Mouse (Mus musculus): ENCODE data around the gene Cnn2.

The Cnn2 gene

DNA sequence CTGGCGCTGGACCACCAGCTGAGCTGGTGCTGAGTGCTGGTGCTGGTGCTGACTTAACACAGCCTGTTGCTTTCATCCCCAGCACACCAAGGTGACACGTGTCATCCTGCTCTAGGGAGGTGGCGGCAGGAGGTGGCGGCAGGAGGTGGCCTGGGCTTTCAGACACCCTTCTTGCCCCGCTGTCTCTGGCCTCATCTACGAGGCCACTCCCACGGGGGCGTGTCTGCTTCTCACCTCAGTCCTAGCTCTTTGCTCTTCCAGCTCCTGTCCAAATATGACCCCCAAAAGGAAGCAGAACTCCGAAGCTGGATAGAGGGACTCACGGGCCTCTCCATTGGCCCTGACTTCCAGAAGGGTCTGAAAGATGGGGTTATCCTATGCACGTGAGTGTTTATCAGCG is 2.7 kb downstream of the Cnn2 start:
- DNase-seq (ENCODE audit: low read depth, low spot score) = no peak

- no peak for DNase-seq (ENCODE audit: low read depth, low spot score)
These were observed 3.2 kb downstream of the Cnn2 start for GRCm38 (mm10) chr10:79991548-79991947.

DNA sequence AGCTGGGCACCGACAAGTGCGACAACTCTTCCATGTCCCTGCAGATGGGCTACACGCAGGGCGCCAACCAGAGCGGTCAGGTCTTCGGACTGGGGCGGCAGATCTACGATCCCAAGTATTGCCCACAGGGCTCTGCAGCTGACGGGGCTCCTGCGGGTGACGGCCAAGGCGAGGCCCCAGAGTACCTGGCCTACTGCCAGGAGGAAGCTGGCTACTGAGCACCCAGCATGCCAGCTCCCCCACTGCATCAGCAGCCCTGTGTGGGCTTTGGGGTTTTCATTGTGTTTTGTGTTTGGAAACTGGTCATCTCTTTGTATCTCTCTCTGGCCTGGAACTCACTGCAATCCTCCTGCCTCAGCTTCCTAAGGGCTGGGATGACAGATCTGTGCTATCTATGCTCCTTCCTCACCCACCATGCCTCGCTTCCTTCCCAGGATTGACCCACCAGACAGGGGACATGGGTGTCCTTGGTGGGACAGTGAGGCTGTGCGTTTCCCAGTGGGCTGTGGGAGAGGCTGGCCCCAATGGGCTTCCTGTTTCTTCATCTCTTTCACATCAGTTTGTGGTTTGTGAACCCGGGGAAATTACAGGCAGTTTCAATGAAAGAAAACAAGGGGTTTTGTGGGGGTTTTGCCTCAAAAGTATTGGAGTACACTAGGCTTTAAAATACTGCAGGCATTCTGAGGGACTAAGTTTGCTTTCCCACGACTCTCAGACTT is 6.2 kb downstream of the Cnn2 start:
- DNase-seq (ENCODE audit: low read depth, low spot score) = no peak

DNA sequence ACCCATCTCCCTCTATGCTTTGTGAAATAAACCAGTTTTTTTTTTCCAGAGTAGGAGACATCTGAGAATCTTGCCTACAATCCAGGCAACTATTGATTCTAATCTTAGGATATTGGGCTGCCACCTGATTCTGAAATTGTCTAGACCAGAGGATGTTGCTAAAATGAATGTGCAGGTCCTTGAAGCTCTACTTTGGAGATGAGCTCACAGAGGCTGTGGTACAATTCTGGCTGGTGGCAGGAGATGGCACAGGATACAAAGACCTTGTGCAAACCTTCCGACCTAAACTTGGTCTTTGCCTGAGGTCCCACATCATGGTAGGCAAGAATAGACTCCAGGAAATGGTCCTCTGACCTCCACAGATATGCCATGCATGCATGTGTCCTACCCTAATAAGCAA is 7.3 kb downstream of the Cnn2 start:
- DNase-seq (ENCODE audit: low read depth, low spot score) = no peak

DNA sequence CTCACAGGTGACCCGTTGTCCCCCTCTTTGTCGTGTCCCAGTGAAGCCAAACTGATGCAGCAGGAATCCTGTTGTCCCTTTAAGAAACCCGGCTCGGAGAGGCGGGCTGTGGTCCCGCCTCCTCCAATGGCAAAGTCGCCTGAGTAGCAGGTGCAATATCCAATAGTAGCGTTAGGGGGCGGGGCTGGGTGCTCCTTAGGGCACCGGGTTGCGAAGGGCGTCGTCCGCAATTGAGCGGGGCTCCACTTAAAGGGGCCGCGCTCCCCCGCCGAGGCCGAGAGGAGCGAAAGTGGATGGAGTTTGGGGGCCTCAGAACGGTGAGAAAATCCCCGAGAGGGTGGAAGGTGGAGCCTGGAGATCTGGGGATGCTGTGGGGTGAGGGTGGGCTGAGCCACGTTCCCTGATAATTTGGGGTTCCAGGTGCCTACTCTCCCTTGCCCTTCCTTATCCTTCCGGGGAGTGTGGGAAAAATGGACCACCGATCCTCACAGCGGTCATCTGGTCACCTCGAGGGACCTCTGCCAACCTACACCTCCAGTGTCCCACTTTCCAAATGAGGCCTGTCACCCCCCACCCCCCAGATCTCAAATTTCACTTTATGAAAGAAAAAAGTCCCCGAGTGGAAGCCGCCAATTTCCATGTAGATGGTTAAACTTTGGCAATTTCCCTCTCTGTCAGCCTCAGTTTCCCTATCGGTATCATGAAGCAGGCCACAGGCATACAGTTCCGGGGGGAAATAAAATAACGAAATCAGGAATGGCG is 8.1 kb downstream of the Cnn2 start, which contains the start of gene Abca7:
TSS of gene Abca7 (plus strand) at position 223 of the 762 bp plus-strand sequence.
- peak; percentile 94 for DNase-seq (ENCODE audit: low read depth, low spot score)

DNA sequence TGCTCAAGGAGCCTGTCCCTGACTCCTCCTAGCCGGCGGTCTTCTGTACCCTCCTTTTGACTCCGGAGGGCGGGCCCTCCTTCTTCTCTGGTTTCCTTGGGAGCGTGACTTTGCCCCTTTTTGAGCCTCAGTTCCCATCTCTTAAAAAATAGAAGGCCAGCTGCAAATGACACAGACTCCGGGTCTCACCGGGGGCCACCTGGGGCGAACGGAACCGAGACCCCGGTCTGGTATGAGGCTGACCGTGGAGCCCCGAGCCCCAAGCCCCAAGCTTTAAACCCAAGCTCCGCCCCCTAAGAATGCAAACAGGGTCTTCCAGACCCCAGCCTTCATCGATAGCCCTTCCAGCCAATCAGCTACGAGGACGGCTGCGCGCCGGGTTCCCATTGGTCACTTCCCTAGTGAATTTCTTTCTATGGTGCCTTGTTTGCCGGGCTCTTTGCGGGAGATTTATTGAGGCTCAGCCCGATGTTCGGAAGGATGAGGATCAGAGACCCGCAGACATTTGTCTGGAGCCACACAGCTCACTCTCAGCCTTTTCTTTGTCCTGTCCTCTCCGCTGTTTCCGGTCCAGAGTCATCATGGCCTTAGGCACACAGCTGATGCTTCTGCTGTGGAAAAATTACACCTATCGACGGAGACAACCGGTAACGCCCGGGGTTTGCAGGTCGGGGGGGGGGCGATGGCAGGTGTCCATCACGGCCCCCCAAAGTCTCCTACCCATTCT is 8.8 kb downstream of the Cnn2 start:
- DNase-seq (ENCODE audit: low read depth, low spot score) = peak; percentile 82

GRCm38 (mm10) chr10:79997819-79998218 is 9.4 kb downstream of the Cnn2 start:
- DNase-seq (ENCODE audit: low read depth, low spot score) = no peak

DNA sequence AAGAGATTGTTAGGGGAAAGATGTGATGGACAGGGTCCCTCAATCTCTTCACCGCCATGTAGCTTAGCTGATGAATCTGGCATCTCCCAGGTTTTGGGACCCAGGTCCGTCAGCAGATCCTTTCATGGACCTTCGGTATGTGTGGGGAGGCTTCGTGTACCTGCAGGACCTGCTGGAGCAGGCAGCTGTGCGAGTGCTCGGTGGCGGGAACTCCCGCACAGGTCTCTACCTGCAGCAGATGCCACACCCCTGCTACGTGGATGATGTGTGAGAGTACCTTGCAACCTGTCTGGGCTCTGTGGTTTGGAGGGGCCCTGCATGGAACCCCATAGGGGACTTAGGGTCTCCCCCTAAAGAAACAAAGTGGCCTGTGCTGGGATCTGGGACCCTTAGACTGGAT is 13.6 kb downstream of the Cnn2 start:
- DNase-seq (ENCODE audit: low read depth, low spot score) = no peak

GRCm38 (mm10) chr10:80002829-80003228 is 14.4 kb downstream of the Cnn2 start:
- DNase-seq (ENCODE audit: low read depth, low spot score) = no peak

- no peak for DNase-seq (ENCODE audit: low read depth, low spot score)
These were observed 15.2 kb downstream of the Cnn2 start for GRCm38 (mm10) chr10:80003374-80004232.

GRCm38 (mm10) chr10:80004233-80004705 is 15.9 kb downstream of the Cnn2 start:
- no peak for DNase-seq (ENCODE audit: low read depth, low spot score)

- DNase-seq (ENCODE audit: low read depth, low spot score) = no peak
These were observed 23.4 kb downstream of the Cnn2 start for GRCm38 (mm10) chr10:80011740-80012139.

DNA sequence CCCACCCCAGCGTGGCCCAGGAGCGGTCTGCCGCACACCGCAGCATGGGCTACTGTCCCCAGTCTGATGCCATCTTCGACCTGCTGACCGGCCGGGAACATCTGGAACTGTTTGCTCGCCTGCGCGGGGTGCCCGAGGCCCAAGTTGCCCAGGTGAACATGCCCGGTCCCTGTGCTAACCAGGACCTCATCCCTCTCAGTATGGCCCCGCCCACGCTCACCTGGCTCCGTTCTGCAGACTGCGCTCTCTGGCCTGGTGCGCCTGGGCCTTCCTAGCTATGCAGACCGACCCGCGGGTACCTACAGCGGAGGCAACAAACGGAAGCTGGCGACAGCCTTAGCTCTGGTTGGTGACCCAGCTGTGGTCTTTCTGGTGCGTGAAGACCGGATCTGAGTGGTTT is 25.2 kb downstream of the Cnn2 start:
- no peak for DNase-seq (ENCODE audit: low read depth, low spot score)

DNA sequence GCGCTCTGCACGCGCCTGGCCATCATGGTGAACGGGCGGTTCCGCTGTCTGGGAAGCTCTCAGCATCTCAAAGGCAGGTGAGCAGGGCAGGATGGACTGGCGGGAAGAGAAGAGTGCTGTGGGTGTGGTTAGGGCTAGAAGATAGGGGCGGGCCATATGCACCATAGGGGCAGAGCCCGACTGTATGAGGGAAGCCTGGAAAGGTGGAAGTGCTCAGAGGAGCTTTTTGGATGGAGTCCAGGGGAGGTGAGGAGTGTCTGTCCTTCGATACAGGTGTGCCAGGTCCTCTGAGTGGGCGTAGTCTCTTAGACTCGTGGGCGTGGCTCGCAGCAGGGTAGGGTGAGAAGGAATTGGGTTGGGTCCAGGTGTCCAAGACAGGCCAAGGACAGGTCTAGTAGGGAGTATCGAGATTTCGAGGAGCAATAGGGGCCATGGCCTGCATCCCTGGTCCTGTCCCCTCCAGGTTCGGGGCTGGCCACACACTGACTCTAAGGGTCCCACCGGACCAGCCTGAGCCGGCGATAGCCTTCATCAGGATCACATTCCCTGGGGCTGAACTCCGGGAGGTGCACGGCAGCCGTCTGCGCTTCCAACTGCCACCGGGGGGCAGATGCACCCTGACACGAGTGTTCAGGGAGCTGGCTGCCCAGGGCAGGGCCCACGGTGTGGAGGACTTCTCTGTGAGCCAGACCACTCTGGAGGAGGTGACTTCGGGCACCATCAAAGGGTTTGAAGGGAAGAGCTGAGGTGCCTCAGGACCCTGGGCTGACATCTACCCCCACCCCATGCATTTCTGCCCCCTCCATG is 26.3 kb downstream of the Cnn2 start:
- no peak for DNase-seq (ENCODE audit: low read depth, low spot score)

DNA sequence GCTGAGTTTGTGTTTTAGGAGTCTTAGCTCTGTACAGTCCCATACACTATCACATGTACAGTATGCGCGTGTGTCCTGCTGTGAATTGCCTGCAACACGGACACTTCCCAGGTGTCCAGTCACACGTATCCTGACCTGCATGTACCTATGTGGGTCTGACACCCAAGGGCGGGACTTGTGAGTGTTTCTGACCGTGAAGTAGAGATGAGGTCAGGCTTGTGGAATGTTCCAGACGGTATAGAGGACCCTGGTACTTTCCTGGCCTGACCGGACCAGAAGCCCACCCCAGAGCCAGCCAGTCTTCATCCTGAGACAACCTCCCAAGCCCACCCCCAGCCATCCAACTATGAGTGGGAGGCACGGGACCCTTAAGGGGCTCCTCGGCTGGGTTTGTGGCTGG is 27.2 kb downstream of the Cnn2 start:
- no peak for DNase-seq (ENCODE audit: low read depth, low spot score)

- no peak for DNase-seq (ENCODE audit: low read depth, low spot score)
These were observed 28.1 kb downstream of the Cnn2 start, which contains the start of gene Arhgap45 for GRCm38 (mm10) chr10:80016511-80016910. Gene Arhgap45 (plus strand): TSS chr10:80016653.

DNA sequence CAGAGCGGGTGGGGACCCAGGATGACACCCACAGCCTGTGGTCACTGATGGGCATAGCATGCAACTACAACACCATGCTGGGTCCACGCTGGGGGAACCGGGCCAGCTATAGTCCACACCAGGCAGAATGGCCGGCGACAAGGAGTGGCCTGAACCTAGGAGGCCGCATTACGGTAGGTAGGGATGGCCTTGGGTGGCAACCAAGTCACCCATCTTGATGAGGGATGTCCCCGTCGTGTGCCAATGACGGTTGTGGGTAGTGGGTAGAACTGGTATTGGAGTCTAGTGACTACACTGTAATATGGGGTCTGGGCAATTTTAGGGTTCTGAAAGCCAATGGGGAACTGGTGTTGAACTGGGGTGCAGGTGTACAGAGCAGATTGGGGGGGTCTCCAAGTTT is 28.5 kb downstream of the Cnn2 start:
- no peak for DNase-seq (ENCODE audit: low read depth, low spot score)

GRCm38 (mm10) chr10:80017361-80017760 is 29.0 kb downstream of the Cnn2 start:
- no peak for DNase-seq (ENCODE audit: low read depth, low spot score)

- no peak for DNase-seq (ENCODE audit: low read depth, low spot score)
These were observed 29.4 kb downstream of the Cnn2 start for GRCm38 (mm10) chr10:80017771-80018170.

DNA sequence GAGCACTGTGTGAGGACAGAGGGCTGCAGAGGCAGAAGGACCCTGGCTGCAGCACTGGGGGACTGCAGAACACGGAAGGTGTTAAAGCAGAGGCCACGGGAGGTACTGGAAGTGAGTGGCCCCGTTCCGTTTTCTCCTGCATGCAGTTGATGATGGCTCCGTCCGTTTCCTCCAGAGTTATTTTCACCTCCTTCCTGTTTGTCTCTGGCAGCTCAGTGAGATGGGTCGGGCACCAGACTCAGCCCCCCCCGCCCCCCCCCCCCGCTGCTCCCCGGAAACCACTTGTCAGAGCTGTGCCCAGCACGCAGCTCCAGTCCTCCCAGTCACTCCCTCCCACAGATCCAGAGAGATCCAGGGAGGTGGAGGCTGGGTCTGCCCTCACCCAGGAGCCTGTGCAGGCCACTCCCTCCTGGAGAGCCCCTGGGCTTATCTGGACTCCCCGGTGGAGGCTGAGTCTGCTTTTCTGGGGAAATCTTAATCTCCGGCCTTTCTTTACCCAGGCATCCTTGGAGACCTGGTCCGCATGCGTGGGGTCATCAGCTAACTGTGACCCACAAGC is 30.4 kb downstream of the Cnn2 start:
- no peak for DNase-seq (ENCODE audit: low read depth, low spot score)

All from embryo, embryonic 11.5 days (tissue).